Mouse (Mus musculus) mesoderm, embryonic 11.5 days (tissue): Measurements from ENCODE around the gene Cyp26a1.

ENCODE experiments used
- DNase-seq: peaks from one replicate; pipeline ENCODE4 v3.0.0-alpha.2; 2012; ENCODE audit warnings: low read depth, low spot score

Gene Cyp26a1

GRCm38 (mm10) chr19:37697651-37698272 is at the start of gene Cyp26a1:
Gene Cyp26a1, plus strand, starts transcription at chr19:37697798.
- DNase-seq: no peak

- DNase-seq: peak; percentile 17
Measured at GRCm38 (mm10) chr19:37647994-37648393, 49.6 kb upstream of the Cyp26a1 start.

DNA sequence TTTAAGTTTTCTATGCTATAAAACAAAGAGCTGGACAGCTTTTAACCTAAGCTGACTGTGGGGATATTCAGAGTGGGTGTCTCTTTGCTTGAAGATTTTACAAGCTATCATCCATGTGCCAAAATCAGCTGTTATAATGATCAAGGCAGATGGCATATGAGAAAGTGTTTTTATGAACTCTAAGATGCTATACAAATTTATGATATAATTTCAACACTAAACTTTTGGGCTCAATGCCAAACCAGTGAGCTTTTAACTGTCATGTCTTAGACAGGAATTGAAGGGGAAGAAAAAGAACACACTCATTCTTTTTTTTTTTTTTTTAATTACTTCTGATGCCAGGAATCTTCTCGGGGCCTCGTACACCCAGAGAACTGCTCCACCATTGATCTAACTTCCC is 47.1 kb upstream of the Cyp26a1 start:
- DNase-seq: no peak

DNA sequence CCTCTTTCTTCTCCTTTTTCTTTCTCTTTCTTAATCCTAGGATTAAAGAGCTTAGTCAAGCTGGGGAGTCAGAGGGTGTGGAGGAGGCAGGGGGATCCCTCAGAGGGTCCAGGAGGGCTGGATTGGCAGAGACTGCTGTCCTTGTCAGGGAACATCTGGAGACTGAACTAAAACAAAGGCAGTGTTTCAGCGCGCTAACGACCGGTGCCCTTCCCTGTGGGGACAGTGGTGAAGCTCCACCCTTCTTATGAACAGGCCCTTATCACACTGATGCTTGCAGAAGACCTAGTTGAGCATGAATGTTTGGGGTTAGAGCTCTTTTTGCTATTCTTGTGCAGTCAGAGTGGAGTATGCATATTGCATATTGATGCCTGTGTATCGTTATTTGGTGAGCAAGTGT is 43.6 kb upstream of the Cyp26a1 start:
- DNase-seq: no peak

DNA sequence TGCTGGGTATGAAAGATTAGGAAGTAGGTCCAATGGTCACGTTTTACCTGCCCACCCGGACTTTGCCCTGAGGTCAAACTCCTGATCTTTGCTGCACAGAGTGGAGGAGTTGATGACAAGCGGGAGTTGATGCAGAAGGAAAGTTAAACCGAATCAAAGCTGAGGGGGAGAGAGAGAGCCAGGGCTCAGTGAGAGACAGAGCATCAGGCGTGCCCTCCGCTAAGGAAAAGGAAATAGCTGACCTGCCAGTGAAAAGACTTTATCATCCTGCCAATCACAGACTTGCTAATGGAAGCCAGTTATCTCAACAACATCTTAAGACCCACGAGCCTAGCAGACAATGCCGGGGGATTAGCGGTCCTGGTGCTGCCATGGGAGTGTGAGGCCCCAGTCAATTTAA is 41.2 kb upstream of the Cyp26a1 start:
- peak; percentile 30 for DNase-seq

DNA sequence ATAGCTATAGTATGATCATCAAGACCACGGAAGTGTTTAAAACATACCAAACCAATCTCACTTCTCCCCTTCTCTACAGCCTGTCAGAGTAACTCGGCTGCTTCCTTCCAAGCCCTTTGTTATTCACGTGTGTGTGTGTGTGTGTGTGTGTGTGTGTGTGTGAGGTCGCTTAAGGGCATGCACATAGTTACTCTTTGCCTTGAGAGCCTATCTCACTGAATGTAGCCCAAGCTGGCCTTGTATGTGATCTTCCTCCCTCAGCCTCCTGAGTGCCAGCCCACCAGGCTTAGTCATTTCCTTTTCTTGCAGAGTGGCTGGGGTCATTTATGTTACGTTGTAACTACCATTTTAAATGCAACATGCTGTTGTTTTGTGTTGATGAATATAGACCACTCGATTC is 32.3 kb upstream of the Cyp26a1 start:
- no peak for DNase-seq

GRCm38 (mm10) chr19:37667855-37668594 is 29.6 kb upstream of the Cyp26a1 start:
- DNase-seq: no peak

- DNase-seq: no peak
Measured at GRCm38 (mm10) chr19:37668657-37669056, 28.9 kb upstream of the Cyp26a1 start.

DNA sequence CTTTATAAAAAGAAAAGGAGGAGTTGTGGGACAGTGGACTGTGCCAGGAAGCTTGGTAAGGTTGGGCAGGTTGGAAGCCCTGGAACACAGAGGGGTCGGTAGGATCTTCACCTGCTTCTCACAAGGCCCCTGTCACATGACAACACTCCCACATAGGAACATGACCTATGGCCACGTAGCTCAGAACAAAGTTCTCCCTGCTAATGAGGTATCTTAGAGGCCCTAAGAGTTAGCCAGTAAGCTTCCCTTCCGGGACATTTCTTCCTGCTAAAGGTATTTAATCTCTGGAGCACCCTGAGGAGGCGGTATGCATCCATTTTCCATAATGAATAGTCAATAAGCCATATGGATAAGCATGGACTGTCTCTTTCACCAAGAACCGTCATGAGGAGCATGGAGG is 28.1 kb upstream of the Cyp26a1 start:
- no peak for DNase-seq

GRCm38 (mm10) chr19:37673393-37673792 is 24.2 kb upstream of the Cyp26a1 start:
- DNase-seq: no peak

DNA sequence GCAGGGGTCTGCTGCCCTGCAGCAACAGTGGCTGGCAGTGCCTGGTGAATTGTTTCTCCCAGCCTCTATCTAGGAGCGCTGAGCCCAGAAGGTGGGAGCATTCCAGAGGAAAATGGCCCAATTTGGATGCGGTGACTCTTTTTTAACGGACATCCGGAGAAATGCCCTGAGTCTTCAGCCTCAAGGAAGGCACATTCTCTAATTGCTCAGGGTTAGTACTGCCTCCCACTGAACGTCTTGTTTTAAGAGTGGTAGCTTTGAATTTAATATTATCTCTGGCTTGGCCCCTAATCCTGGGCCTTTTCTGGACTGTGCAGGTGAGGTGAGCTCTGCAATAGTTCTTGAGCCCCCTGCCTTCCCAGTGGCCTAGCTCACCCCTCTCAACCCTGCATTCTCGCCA is 12.3 kb upstream of the Cyp26a1 start, which contains the start of gene Cyp26c1:
Gene Cyp26c1, plus strand, starts transcription at position 301 of the 400 bp plus-strand sequence.
- no peak for DNase-seq

DNA sequence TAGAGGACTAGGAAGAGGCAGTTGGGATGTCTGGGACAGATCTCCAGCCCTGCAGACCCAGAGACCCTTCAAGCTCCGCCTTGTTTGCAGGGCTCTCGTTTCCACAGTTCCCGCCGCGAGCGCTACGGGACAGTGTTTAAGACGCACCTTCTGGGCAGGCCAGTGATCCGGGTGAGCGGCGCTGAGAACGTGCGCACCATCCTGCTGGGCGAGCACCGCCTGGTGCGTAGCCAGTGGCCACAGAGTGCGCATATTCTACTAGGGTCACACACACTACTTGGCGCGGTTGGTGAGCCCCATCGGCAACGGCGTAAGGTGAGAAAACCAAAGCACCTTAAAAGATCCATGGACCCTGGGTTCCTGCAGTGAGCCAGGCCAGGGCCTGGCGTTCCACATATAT is 11.3 kb upstream of the Cyp26a1 start:
- no peak for DNase-seq

- DNase-seq: no peak
Measured at GRCm38 (mm10) chr19:37686941-37687850, 10.4 kb upstream of the Cyp26a1 start.

- DNase-seq: no peak
Measured at GRCm38 (mm10) chr19:37689478-37689877, 8.1 kb upstream of the Cyp26a1 start.

GRCm38 (mm10) chr19:37690716-37691115 is 6.9 kb upstream of the Cyp26a1 start:
- DNase-seq: no peak

GRCm38 (mm10) chr19:37692879-37693278 is 4.7 kb upstream of the Cyp26a1 start:
- no peak for DNase-seq

- DNase-seq: no peak
Measured at GRCm38 (mm10) chr19:37695146-37695545, 2.5 kb upstream of the Cyp26a1 start.

GRCm38 (mm10) chr19:37695762-37696602 is 1.6 kb upstream of the Cyp26a1 start:
- no peak for DNase-seq

GRCm38 (mm10) chr19:37696603-37697334 is 829 bp upstream of the Cyp26a1 start:
- no peak for DNase-seq

GRCm38 (mm10) chr19:37697335-37697636 is 312 bp upstream of the Cyp26a1 start:
- no peak for DNase-seq
